8 mouse cellular contexts compared by ENCODE assay signal in genomic region chr8:110844941-110845340, GRCm38 (mm10). TPM values are rescaled to one million over a fixed set of nuclear protein-coding genes. Genes with fewer than 3 reads are reported as not detected.
A peak's percentile ranks its signal among the peaks of the same experiment; 100 is the strongest.
DNase-seq lines count a peak whose midpoint lies in the region; ATAC-seq lines count a peak whose summit lies in the region.

No protein-coding gene starts in this region.

- no peak for ATAC-seq in forebrain, embryonic 11.5 days (replicated peaks; ENCODE audit: low FRiP score)
- no peak for ATAC-seq in forebrain, embryonic 16.5 days
- no peak for ATAC-seq in forebrain, embryonic 14.5 days
- ATAC-seq in liver, embryonic 15.5 days (ENCODE audit: insufficient read depth), result no peak

- H3K4me2 ChIP-seq in forebrain, embryonic 11.5 days (ENCODE audit: low read depth, low read length, severe bottlenecking), result peak overlapping the region; percentile 78; the same call in 1 of the 2 replicates
- no peak overlapping the region for H3K4me2 ChIP-seq in forebrain, embryonic 16.5 days (ENCODE audit: low read length)
- peak overlapping the region; percentile 72; the same call in 1 of the 2 replicates for H3K4me2 ChIP-seq in forebrain, embryonic 14.5 days (ENCODE audit: low read length)
- peak overlapping the region; percentile 75 for H3K4me2 ChIP-seq in liver, embryonic 15.5 days

- no peak overlapping the region for H3K9ac ChIP-seq in forebrain, embryonic 11.5 days (ENCODE audit: low read length)
- no peak overlapping the region for H3K9ac ChIP-seq in forebrain, embryonic 16.5 days (replicated peaks; ENCODE audit: low read depth, low read length)
- H3K9ac ChIP-seq in forebrain, embryonic 14.5 days (ENCODE audit: low read length), result no peak overlapping the region
- H3K9ac ChIP-seq in liver, embryonic 15.5 days, result no peak overlapping the region; the same call in 1 of the 2 replicates

- H3K9me3 ChIP-seq in forebrain, embryonic 11.5 days (ENCODE audit: control insufficient read depth, low read length), result no peaks in the 10 kb centered on the region
- H3K9me3 ChIP-seq in forebrain, embryonic 16.5 days (ENCODE audit: control insufficient read depth, low read length), result no peaks in the 10 kb centered on the region
- H3K9me3 ChIP-seq in forebrain, embryonic 14.5 days (replicated peaks; ENCODE audit: control insufficient read depth, low read length), result no peaks in the 10 kb centered on the region
- no peaks in the 10 kb centered on the region for H3K9me3 ChIP-seq in liver, embryonic 15.5 days (replicated peaks)

- H3K27ac ChIP-seq in forebrain, embryonic 11.5 days (ENCODE audit: low read depth, low read length), result no peak overlapping the region
- H3K27ac ChIP-seq in forebrain, embryonic 16.5 days (ENCODE audit: low read length), result no peak overlapping the region
- no peak overlapping the region for H3K27ac ChIP-seq in forebrain, embryonic 14.5 days (ENCODE audit: low read depth, low read length)
- no peak overlapping the region for H3K27ac ChIP-seq in liver, embryonic 15.5 days (replicated peaks)

- no peaks in the 10 kb centered on the region for H3K27me3 ChIP-seq in forebrain, embryonic 11.5 days (ENCODE audit: control insufficient read depth, insufficient read depth, low read length)
- no peaks in the 10 kb centered on the region for H3K27me3 ChIP-seq in forebrain, embryonic 16.5 days (replicated peaks; ENCODE audit: control insufficient read depth, insufficient read depth, low read length)
- H3K27me3 ChIP-seq in forebrain, embryonic 14.5 days (replicated peaks; ENCODE audit: control insufficient read depth, insufficient read depth, low read length), result no peaks in the 10 kb centered on the region
- no peaks in the 10 kb centered on the region for H3K27me3 ChIP-seq in liver, embryonic 15.5 days

- peaks cover 16% of the 10 kb centered on the region for H3K36me3 ChIP-seq in forebrain, embryonic 11.5 days (ENCODE audit: control insufficient read depth, insufficient read depth, low read length)
- peaks cover 31% of the 10 kb centered on the region for H3K36me3 ChIP-seq in forebrain, embryonic 16.5 days (ENCODE audit: control insufficient read depth, insufficient read depth)
- H3K36me3 ChIP-seq in forebrain, embryonic 14.5 days (ENCODE audit: control insufficient read depth, insufficient read depth, low read length), result peaks cover 47% of the 10 kb centered on the region
- peaks cover 56% of the 10 kb centered on the region for H3K36me3 ChIP-seq in liver, embryonic 15.5 days (replicated peaks)

- peak overlapping the region; percentile 77; the same call in 1 of the 2 replicates for H3K4me3 ChIP-seq in forebrain, embryonic 11.5 days (ENCODE audit: low read depth, low read length)
- H3K4me3 ChIP-seq in forebrain, embryonic 16.5 days (replicated peaks; ENCODE audit: low read length), result no peak overlapping the region
- H3K4me3 ChIP-seq in forebrain, embryonic 14.5 days (ENCODE audit: low read depth, low read length), result no peak overlapping the region
- peak overlapping the region; percentile 80 for H3K4me3 ChIP-seq in liver, embryonic 15.5 days (replicated peaks)

- H3K4me1 ChIP-seq in forebrain, embryonic 11.5 days (replicated peaks; ENCODE audit: control insufficient read depth, insufficient read depth, low read length), result peaks cover 9% of the 10 kb centered on the region; the same call in 1 of the 2 replicates
- H3K4me1 ChIP-seq in forebrain, embryonic 16.5 days (replicated peaks; ENCODE audit: control insufficient read depth, insufficient read depth, low read length), result peaks cover 23% of the 10 kb centered on the region
- H3K4me1 ChIP-seq in forebrain, embryonic 14.5 days (ENCODE audit: control insufficient read depth, insufficient read depth, low read length), result peaks cover 7% of the 10 kb centered on the region; the same call in 1 of the 2 replicates
- peaks cover 36% of the 10 kb centered on the region for H3K4me1 ChIP-seq in liver, embryonic 15.5 days (replicated peaks)

- no peak for DNase-seq in forebrain, embryonic 11.5 days (ENCODE audit: low spot score)
- peak; percentile 60 for DNase-seq in 3T3-L1 (ENCODE audit: low read depth, low spot score)
- no peak for DNase-seq in forebrain, embryonic 14.5 days (ENCODE audit: low spot score)
- DNase-seq in frontal cortex, postnatal 25 days (ENCODE audit: low spot score in 2 of 2), result no peak
- DNase-seq in urinary bladder, postnatal 10 days (ENCODE audit: low spot score), result no peak
- no peak for DNase-seq in c-Kit-positive CD71-positive TER-119-positive erythroid progenitor cells, embryonic 14.5 days (ENCODE audit: low spot score)

- 85% methylated on average over 3 of the region's 3 CpGs for WGBS in forebrain, embryonic 11.5 days
- WGBS in forebrain, embryonic 16.5 days, result 80% methylated on average over 3 of the region's 3 CpGs
- WGBS in forebrain, embryonic 14.5 days, result 82% methylated on average over 3 of the region's 3 CpGs
- 62% methylated on average over 3 of the region's 3 CpGs for WGBS in liver, embryonic 15.5 days (ENCODE audit: insufficient replicate concordance)

RNA-seq across cellular contexts. Expression of gene Cog4, which starts 1.5 kb away (rescaled TPM):
- 63.9 and 64.3 TPM in 2 replicates for polyA plus RNA-seq in forebrain, embryonic 11.5 days (2014; fragmentation: Nextera tagmentation; extraction: Ambion mirVana)
- polyA plus RNA-seq in forebrain, embryonic 16.5 days (2015; fragmentation: Nextera tagmentation; extraction: Ambion mirVana), result 65.0 and 69.3 TPM in 2 replicates
- 56.1 and 61.5 TPM in 2 replicates for polyA plus RNA-seq in forebrain, embryonic 14.5 days (2014; fragmentation: Nextera tagmentation; extraction: Ambion mirVana)
- 28.3 and 30.7 TPM in 2 replicates for polyA plus RNA-seq in liver, embryonic 15.5 days (2015; fragmentation: Nextera tagmentation; extraction: Ambion mirVana)

RNA-seq across cellular contexts. Expression of gene Sf3b3, which starts 1.6 kb away (rescaled TPM):
- 231 and 232 TPM in 2 replicates for polyA plus RNA-seq in forebrain, embryonic 11.5 days (2014; fragmentation: Nextera tagmentation; extraction: Ambion mirVana)
- 124 and 136 TPM in 2 replicates for polyA plus RNA-seq in forebrain, embryonic 16.5 days (2015; fragmentation: Nextera tagmentation; extraction: Ambion mirVana)
- polyA plus RNA-seq in forebrain, embryonic 14.5 days (2014; fragmentation: Nextera tagmentation; extraction: Ambion mirVana), result 98.5 and 111 TPM in 2 replicates
- 56.9 and 58.3 TPM in 2 replicates for polyA plus RNA-seq in liver, embryonic 15.5 days (2015; fragmentation: Nextera tagmentation; extraction: Ambion mirVana)

RNA-seq across cellular contexts. Expression of gene Il34, which starts 39.2 kb away (rescaled TPM):
- polyA plus RNA-seq in forebrain, embryonic 11.5 days (2014; fragmentation: Nextera tagmentation; extraction: Ambion mirVana), result 0.25 and 0.29 TPM in 2 replicates
- polyA plus RNA-seq in forebrain, embryonic 16.5 days (2015; fragmentation: Nextera tagmentation; extraction: Ambion mirVana), result 5.4 and 5.7 TPM in 2 replicates
- polyA plus RNA-seq in forebrain, embryonic 14.5 days (2014; fragmentation: Nextera tagmentation; extraction: Ambion mirVana), result 2.2 and 4.2 TPM in 2 replicates
- 0.23 TPM in 1 of 2 replicates, not detected in the other for polyA plus RNA-seq in liver, embryonic 15.5 days (2015; fragmentation: Nextera tagmentation; extraction: Ambion mirVana)

RNA-seq across cellular contexts. Expression of gene Fuk, which starts 57.3 kb away (rescaled TPM):
- polyA plus RNA-seq in forebrain, embryonic 11.5 days (2014; fragmentation: Nextera tagmentation; extraction: Ambion mirVana), result 9.5 and 11.1 TPM in 2 replicates
- 8.2 and 8.4 TPM in 2 replicates for polyA plus RNA-seq in forebrain, embryonic 16.5 days (2015; fragmentation: Nextera tagmentation; extraction: Ambion mirVana)
- polyA plus RNA-seq in forebrain, embryonic 14.5 days (2014; fragmentation: Nextera tagmentation; extraction: Ambion mirVana), result 5.5 and 5.7 TPM in 2 replicates
- polyA plus RNA-seq in liver, embryonic 15.5 days (2015; fragmentation: Nextera tagmentation; extraction: Ambion mirVana), result 2.5 and 3.3 TPM in 2 replicates

Comparison
In these comparisons a context has a peak if more than half of its experiments do, and no peak if none do; other contexts are left out.
1. H3K4me3 ChIP-seq: peak in forebrain, embryonic 11.5 days (single experiment) and liver, embryonic 15.5 days (single experiment); none in forebrain, embryonic 16.5 days (single experiment) and forebrain, embryonic 14.5 days (single experiment).